Mouse (Mus musculus): ENCODE measurements around the gene Dock8.

GRCm38 (mm10) chr19:24966203-24966602 is 33.1 kb upstream of the Dock8 start:
- no peak for TF ChIP-seq POLR2A (IDR thresholded peaks at IDR 0.05; ENCODE audit: extremely low read depth, insufficient read depth, low read length)
- TF ChIP-seq CTCF (IDR thresholded peaks at IDR 0.05; ENCODE audit: low read depth, low read length), result no peak

Measured in liver, adult 2 months (tissue).